In genomic region chr8:125195121-125195520, GRCm38 (mm10) we compare ENCODE assay signal across 17 mouse cellular contexts.
DNase-seq lines count a peak whose midpoint lies in the region; ATAC-seq and TF ChIP-seq lines count a peak whose summit lies in the region.
"Had no signal": no experiment of that assay in that cellular context is flagged by ENCODE, and none has a peak within 500 bp of the region (broad histone marks: within the 10 kb centered on the region; RNA-seq: fewer than 3 reads in every experiment).

No protein-coding gene starts in this region.

- no peak overlapping the region for H3K4me2 ChIP-seq in embryonic facial prominence, embryonic 11.5 days (ENCODE audit: low read depth, low read length)
- H3K4me2 ChIP-seq: limb, embryonic 13.5 days; midbrain, embryonic 13.5 days had no signal

- ATAC-seq in embryonic facial prominence, embryonic 11.5 days (replicated peaks; ENCODE audit: insufficient number of reproducible peaks, low FRiP score, low TSS enrichment, low read depth), result 0 out of 2 replicates have a peak, but pooled peaks have one; percentile 44
- ATAC-seq: midbrain, embryonic 13.5 days had no signal

- H3K27ac ChIP-seq in gastrocnemius, adult 2 months, result 0 out of 2 replicates have a peak overlapping the region, but pooled peaks have one; percentile 16
- H3K27ac ChIP-seq in embryonic facial prominence, embryonic 11.5 days (replicated peaks; ENCODE audit: low read depth, low read length), result no peak overlapping the region
- H3K27ac ChIP-seq: layer of hippocampus, adult 2 months; limb, embryonic 13.5 days; midbrain, embryonic 13.5 days had no signal

- intact Hi-C loops in gastrocnemius, adult 2 months (cut with DNase I), result loop anchor here (5.0 kb wide), 2 partner anchors 42 to 92 kb away; no protein-coding TSS in a partner anchor

- no peaks in the 10 kb centered on the region for H3K36me3 ChIP-seq in embryonic facial prominence, embryonic 11.5 days (replicated peaks; ENCODE audit: control insufficient read depth, insufficient read depth, low read depth, low read length)
- H3K36me3 ChIP-seq: limb, embryonic 13.5 days; midbrain, embryonic 13.5 days had no signal

- H3K4me3 ChIP-seq in gastrocnemius, adult 2 months, result no peak overlapping the region
- H3K4me3 ChIP-seq in embryonic facial prominence, embryonic 11.5 days (ENCODE audit: low read depth, low read length), result no peak overlapping the region
- H3K4me3 ChIP-seq: layer of hippocampus, adult 2 months; limb, embryonic 13.5 days; midbrain, embryonic 13.5 days had no signal

- TF ChIP-seq CTCF in gastrocnemius, adult 2 months (IDR thresholded peaks at IDR 0.05), result no peak

- H3K9ac ChIP-seq in embryonic facial prominence, embryonic 11.5 days (replicated peaks; ENCODE audit: low read length), result no peak overlapping the region
- H3K9ac ChIP-seq: limb, embryonic 13.5 days; midbrain, embryonic 13.5 days had no signal

- H3K27me3 ChIP-seq in embryonic facial prominence, embryonic 11.5 days (ENCODE audit: control insufficient read depth, insufficient read depth, low read length), result no peaks in the 10 kb centered on the region

- H3K9me3 ChIP-seq in embryonic facial prominence, embryonic 11.5 days (replicated peaks; ENCODE audit: control insufficient read depth, low read length), result no peaks in the 10 kb centered on the region
- H3K9me3 ChIP-seq: limb, embryonic 13.5 days; midbrain, embryonic 13.5 days had no signal

- peaks cover under 1% of the 10 kb centered on the region; the same call in 1 of the 2 replicates for H3K4me1 ChIP-seq in embryonic facial prominence, embryonic 11.5 days (ENCODE audit: control insufficient read depth, insufficient read depth, low read length)

- 44% methylated on average over 9 of the region's 9 CpGs for WGBS in embryonic facial prominence, embryonic 11.5 days

- peak; percentile 40 for DNase-seq in gastrocnemius, adult 2 months
- no peak for DNase-seq in gastrocnemius, adult 8-10 months (ENCODE audit: low spot score in 2 of 2)
- DNase-seq in kidney, postnatal 10 days, result peak; percentile 48
- no peak for DNase-seq in kidney, postnatal 25 days
- peak; percentile 40 for DNase-seq in MN1 (ENCODE audit: low spot score)
- DNase-seq in embryonic facial prominence, embryonic 11.5 days (ENCODE audit: low spot score), result peak; percentile 54
- no peak for DNase-seq in ovary, adult 18-20 months (ENCODE audit: low spot score)
- no peak for DNase-seq in right cerebral cortex, postnatal 36 days (ENCODE audit: low spot score in 2 of 2)
- DNase-seq: B cell, adult 2 months; cerebellum, adult 2 months; heart, postnatal 10 days; lung, adult 18-20 months; lung, postnatal 36 days; right cerebral cortex, postnatal 4 days had no signal

Comparison
In these comparisons a context has a peak if more than half of its experiments do, and no peak if none do; other contexts are left out.
1. DNase-seq: peak in gastrocnemius, adult 2 months (single experiment), kidney, postnatal 10 days (single experiment), MN1 (single experiment) and embryonic facial prominence, embryonic 11.5 days (single experiment); none in gastrocnemius, adult 8-10 months (0 of 2), kidney, postnatal 25 days (0 of 2), ovary, adult 18-20 months (single experiment) and right cerebral cortex, postnatal 36 days (0 of 2).